Mouse (Mus musculus) myocyte (in vitro differentiated cells): ENCODE results near the gene Pfn4. TPM values are rescaled to one million over a fixed set of nuclear protein-coding genes. Genes with fewer than 3 reads are reported as not detected.

Experiments used
- H3K27me3 ChIP-seq: one replicate; pipeline ENCODE4 v1.6.1; 2011; ENCODE audit not compliant: control insufficient read depth, insufficient read depth, insufficient read length
- H3K36me3 ChIP-seq: one replicate; pipeline ENCODE4 v1.6.1; 2011; ENCODE audit not compliant: control insufficient read depth, insufficient read depth
- H3K4me2 ChIP-seq: one replicate; pipeline ENCODE4 v1.6.1; 2011; ENCODE audit warnings: low read depth, control low read depth
- H3K4me3 ChIP-seq: one replicate; pipeline ENCODE4 v1.5.1; 2011; ENCODE audit warnings: mild to moderate bottlenecking, control low read depth, moderate library complexity
- H3K79me2 ChIP-seq: one replicate; pipeline ENCODE4 v1.6.1; 2011; ENCODE audit not compliant: control insufficient read depth, insufficient read depth
- H3ac ChIP-seq: one replicate; pipeline ENCODE4 v1.6.1; 2011; ENCODE audit not compliant: control insufficient read depth, insufficient read length
- CEBPB ChIP-seq: IDR thresholded peaks from 2 replicates; pipeline ENCODE4 v1.6.1; 2011; ENCODE audit warnings: mild to moderate bottlenecking, moderate library complexity; ENCODE audit not compliant: poor library complexity, insufficient read depth, severe bottlenecking
- E2F4 ChIP-seq: IDR thresholded peaks from one replicate; pipeline ENCODE4 v1.6.1; 2011; ENCODE audit warnings: mild to moderate bottlenecking, control low read depth, moderate library complexity; ENCODE audit not compliant: insufficient read depth
- MAX ChIP-seq: IDR thresholded peaks from one replicate; pipeline ENCODE4 v1.6.1; 2011; ENCODE audit warnings: low read depth, mild to moderate bottlenecking, control low read depth
- MYOD1 ChIP-seq, 3 experiments: IDR thresholded peaks; one replicate each; pipeline ENCODE4 v1.6.1; 2011; ENCODE audit warnings: control low read depth in 2 of 3, low read depth in 2 of 3, mild to moderate bottlenecking in 2 of 3, moderate library complexity in 1 of 3; ENCODE audit not compliant: insufficient read length in 2 of 3, control insufficient read depth in 1 of 3
- MYOG ChIP-seq, 3 experiments: IDR thresholded peaks; one replicate each; pipeline ENCODE4 v1.6.1; 2011; ENCODE audit warnings: control low read depth in 2 of 3, low read depth in 2 of 3, mild to moderate bottlenecking in 2 of 3; ENCODE audit not compliant: insufficient read length in 2 of 3, control insufficient read depth in 1 of 3, insufficient read depth in 1 of 3
- POLR2A ChIP-seq: IDR thresholded peaks from one replicate; pipeline ENCODE4 v1.6.1; 2011; ENCODE audit warnings: low read depth, mild to moderate bottlenecking, control low read depth, moderate library complexity; ENCODE audit not compliant: insufficient read length
- POLR2AphosphoS2 ChIP-seq: IDR thresholded peaks from one replicate; pipeline ENCODE4 v1.6.1; 2011; ENCODE audit warnings: low read depth, control low read depth; ENCODE audit not compliant: insufficient read length
- REST ChIP-seq: IDR thresholded peaks from one replicate; pipeline ENCODE4 v1.6.1; 2011; ENCODE audit warnings: mild to moderate bottlenecking, control low read depth, moderate library complexity; ENCODE audit not compliant: insufficient read depth, insufficient read length
- SRF ChIP-seq: IDR thresholded peaks from one replicate; pipeline ENCODE4 v1.6.1; 2011; ENCODE audit warnings: low read depth; ENCODE audit not compliant: control insufficient read depth, insufficient read length
- TCF12 ChIP-seq: IDR thresholded peaks from one replicate; pipeline ENCODE4 v1.6.1; 2011; ENCODE audit warnings: mild to moderate bottlenecking, control low read depth; ENCODE audit not compliant: poor library complexity, insufficient read depth, severe bottlenecking
- TCF3 ChIP-seq: IDR thresholded peaks from one replicate; pipeline ENCODE4 v1.6.1; 2011; ENCODE audit warnings: low read depth, control low read depth; ENCODE audit not compliant: insufficient read length
- USF1 ChIP-seq: IDR thresholded peaks from one replicate; pipeline ENCODE4 v1.6.1; 2011; ENCODE audit warnings: low read depth, mild to moderate bottlenecking, control low read depth, moderate library complexity
- polyA plus RNA-seq: library from polyadenylated mRNA; unstranded; fragments of >200 nt; fragmentation: generic; extraction: Trizol; gene quantifications from one replicate; pipeline ENCODE4 v1.2.1, GENCODE M21; 2012; ENCODE audit warnings: missing spikeins

Pfn4 gene
- 0.02 TPM for polyA plus RNA-seq

- H3K4me2 ChIP-seq: peak within 1 kb of the TSS; percentile 71
- peak within 1 kb of the TSS; percentile 5 for H3ac ChIP-seq
- H3K36me3 ChIP-seq: no peaks in the 10 kb centered on the region
- peak within 1 kb of the TSS; percentile 23 for H3K4me3 ChIP-seq
- H3K79me2 ChIP-seq: no peaks in the 10 kb centered on the region
- TF ChIP-seq MYOG (IDR thresholded peaks at IDR 0.05; ENCODE audit: control insufficient read depth in 1 of 3, insufficient read depth in 1 of 3, insufficient read length in 2 of 3, low read depth in 2 of 3) (peak in 1 of 3 experiments; percentile 1), REST (no peak), MYOD1 (IDR thresholded peaks at IDR 0.05; ENCODE audit: control insufficient read depth in 1 of 3, insufficient read length in 2 of 3, low read depth in 2 of 3) (peak in 1 of 3 experiments; percentile 23), POLR2A (peak; percentile 68)
- no peaks in the 10 kb centered on the region for H3K27me3 ChIP-seq
These were observed at the start of gene Pfn4, which contains the start of gene Fam228b for GRCm38 (mm10) chr12:4768492-4769332. Gene Pfn4, plus strand, starts transcription at chr12:4769022. Gene Fam228b, minus strand, starts transcription at chr12:4769267.

- TF ChIP-seq MYOG (IDR thresholded peaks at IDR 0.05; ENCODE audit: control insufficient read depth in 1 of 3, insufficient read depth in 1 of 3, insufficient read length in 2 of 3, low read depth in 2 of 3) (no peak), TCF12 (no peak), SRF (no peak), TCF3 (no peak), POLR2AphosphoS2 (no peak), USF1 (no peak), POLR2A (no peak), CEBPB (no peak), MAX (no peak), MYOD1 (IDR thresholded peaks at IDR 0.05; ENCODE audit: control insufficient read depth in 1 of 3, insufficient read length in 2 of 3, low read depth in 2 of 3) (no peak)
- H3K4me2 ChIP-seq: no peak overlapping the region
- no peaks in the 10 kb centered on the region for H3K79me2 ChIP-seq
These were observed 49.6 kb upstream of the Pfn4 start for GRCm38 (mm10) chr12:4719066-4719761.

GRCm38 (mm10) chr12:4719762-4720754 lies 48.8 kb upstream of the Pfn4 start:
- Histone ChIP-seq H3K4me2 (no peak overlapping the region), H3ac (no peak overlapping the region), H3K27me3 (no peaks in the 10 kb centered on the region), H3K36me3 (no peaks in the 10 kb centered on the region), H3K79me2 (no peaks in the 10 kb centered on the region), H3K4me3 (no peak overlapping the region)
- TF ChIP-seq E2F4: no peak

More at GRCm38 (mm10) chr12:4719066-4719761, 49.6 kb upstream of the Pfn4 start:
- no peak overlapping the region for H3ac ChIP-seq
- no peak overlapping the region for H3K4me3 ChIP-seq
- no peaks in the 10 kb centered on the region for H3K36me3 ChIP-seq
- no peaks in the 10 kb centered on the region for H3K27me3 ChIP-seq

- Histone ChIP-seq H3K36me3 (no peaks in the 10 kb centered on the region), H3K27me3 (peaks cover under 1% of the 10 kb centered on the region), H3K4me2 (no peak overlapping the region), H3K79me2 (no peaks in the 10 kb centered on the region), H3K4me3 (no peak overlapping the region), H3ac (no peak overlapping the region)
- TF ChIP-seq CEBPB (no peak), POLR2AphosphoS2 (no peak), REST (no peak), MYOD1 (IDR thresholded peaks at IDR 0.05; ENCODE audit: control insufficient read depth in 1 of 3, insufficient read length in 2 of 3, low read depth in 2 of 3) (no peak), MAX (no peak), MYOG (IDR thresholded peaks at IDR 0.05; ENCODE audit: control insufficient read depth in 1 of 3, insufficient read depth in 1 of 3, insufficient read length in 2 of 3, low read depth in 2 of 3) (no peak), TCF12 (no peak), POLR2A (no peak), USF1 (no peak)
These were observed 39.7 kb upstream of the Pfn4 start for GRCm38 (mm10) chr12:4729165-4729564.
